Mouse (Mus musculus): ENCODE measurements around the gene Magi1. TPM values are rescaled to one million over a fixed set of nuclear protein-coding genes. Genes with fewer than 3 reads are reported as not detected.

Gene Magi1
- polyA plus RNA-seq, 1 experiment from 2014 or later = 7.0 TPM

- Histone ChIP-seq H3K36me3 (ENCODE audit: insufficient read depth, low read length) (no peaks in the 10 kb centered on the region), H3K27me3 (ENCODE audit: insufficient read depth, low read length) (no peaks in the 10 kb centered on the region), H3K27ac (ENCODE audit: low read length) (no peak overlapping the region), H3K4me1 (ENCODE audit: insufficient read depth, low read length) (peaks cover 29% of the 10 kb centered on the region), H3K4me3 (ENCODE audit: low read length) (no peak overlapping the region), H3K4me2 (replicated peaks; ENCODE audit: low read depth, low read length) (no peak overlapping the region), H3K9ac (replicated peaks; ENCODE audit: low read length) (no peak overlapping the region), H3K9me3 (ENCODE audit: low read length) (no peaks in the 10 kb centered on the region)
- no peak for ATAC-seq (ENCODE audit: low FRiP score, low TSS enrichment)
- 54% methylated on average over 4 of the region's 4 CpGs for WGBS
Observed at GRCm38 (mm10) chr6:94231831-94232230, 51.9 kb downstream of the Magi1 start.

GRCm38 (mm10) chr6:94231367-94231766, 52.4 kb downstream of the Magi1 start:
- H3K9me3 ChIP-seq (ENCODE audit: low read length) = no peaks in the 10 kb centered on the region
- no peak for ATAC-seq (ENCODE audit: low FRiP score, low TSS enrichment)
- H3K27ac ChIP-seq (ENCODE audit: low read length) = no peak overlapping the region; the same call in 1 of the 2 replicates
- no peak overlapping the region for H3K9ac ChIP-seq (replicated peaks; ENCODE audit: low read length)
- H3K4me3 ChIP-seq (ENCODE audit: low read length) = no peak overlapping the region
- peaks cover 30% of the 10 kb centered on the region for H3K4me1 ChIP-seq (ENCODE audit: insufficient read depth, low read length)
- WGBS = 22% methylated on average over 7 of the region's 7 CpGs
- H3K36me3 ChIP-seq (ENCODE audit: insufficient read depth, low read length) = no peaks in the 10 kb centered on the region
- no peak overlapping the region for H3K4me2 ChIP-seq (replicated peaks; ENCODE audit: low read depth, low read length)
- no peaks in the 10 kb centered on the region for H3K27me3 ChIP-seq (ENCODE audit: insufficient read depth, low read length)

- Histone ChIP-seq H3K4me1 (ENCODE audit: insufficient read depth, low read length) (peaks cover 34% of the 10 kb centered on the region), H3K36me3 (ENCODE audit: insufficient read depth, low read length) (no peaks in the 10 kb centered on the region), H3K4me3 (ENCODE audit: low read length) (no peak overlapping the region), H3K27me3 (ENCODE audit: insufficient read depth, low read length) (no peaks in the 10 kb centered on the region), H3K4me2 (replicated peaks; ENCODE audit: low read depth, low read length) (no peak overlapping the region), H3K9me3 (ENCODE audit: low read length) (no peaks in the 10 kb centered on the region), H3K9ac (replicated peaks; ENCODE audit: low read length) (no peak overlapping the region), H3K27ac (ENCODE audit: low read length) (no peak overlapping the region; the same call in 1 of the 2 replicates)
- WGBS = 63% methylated on average over 3 of the region's 3 CpGs
- ATAC-seq (ENCODE audit: low FRiP score, low TSS enrichment) = no peak
Observed at GRCm38 (mm10) chr6:94230918-94231317, 52.8 kb downstream of the Magi1 start.

GRCm38 (mm10) chr6:94230129-94230528, 53.6 kb downstream of the Magi1 start:
- WGBS = 51% methylated on average over 3 of the region's 3 CpGs
- Histone ChIP-seq H3K9ac (replicated peaks; ENCODE audit: low read length) (no peak overlapping the region), H3K27me3 (ENCODE audit: insufficient read depth, low read length) (no peaks in the 10 kb centered on the region), H3K4me3 (ENCODE audit: low read length) (no peak overlapping the region), H3K27ac (ENCODE audit: low read length) (no peak overlapping the region), H3K4me1 (ENCODE audit: insufficient read depth, low read length) (peaks cover 35% of the 10 kb centered on the region), H3K4me2 (replicated peaks; ENCODE audit: low read depth, low read length) (no peak overlapping the region), H3K9me3 (ENCODE audit: low read length) (no peaks in the 10 kb centered on the region), H3K36me3 (ENCODE audit: insufficient read depth, low read length) (no peaks in the 10 kb centered on the region)
- no peak for ATAC-seq (ENCODE audit: low FRiP score, low TSS enrichment)

GRCm38 (mm10) chr6:94226262-94226661, 57.5 kb downstream of the Magi1 start:
- no peak for ATAC-seq (ENCODE audit: low FRiP score, low TSS enrichment)
- Histone ChIP-seq H3K27me3 (ENCODE audit: insufficient read depth, low read length) (no peaks in the 10 kb centered on the region), H3K9ac (replicated peaks; ENCODE audit: low read length) (no peak overlapping the region), H3K4me1 (ENCODE audit: insufficient read depth, low read length) (peaks cover 35% of the 10 kb centered on the region), H3K4me2 (replicated peaks; ENCODE audit: low read depth, low read length) (0 out of 2 replicates have a peak overlapping the region, but pooled peaks have one; percentile 12), H3K9me3 (ENCODE audit: low read length) (no peaks in the 10 kb centered on the region), H3K27ac (ENCODE audit: low read length) (no peak overlapping the region), H3K36me3 (ENCODE audit: insufficient read depth, low read length) (no peaks in the 10 kb centered on the region), H3K4me3 (ENCODE audit: low read length) (no peak overlapping the region)
- 60% methylated on average over 6 of the region's 6 CpGs for WGBS

- H3K9ac ChIP-seq (replicated peaks; ENCODE audit: low read length) = no peak overlapping the region
- peaks cover 31% of the 10 kb centered on the region for H3K4me1 ChIP-seq (ENCODE audit: insufficient read depth, low read length)
- H3K36me3 ChIP-seq (ENCODE audit: insufficient read depth, low read length) = no peaks in the 10 kb centered on the region
- no peak overlapping the region for H3K4me2 ChIP-seq (replicated peaks; ENCODE audit: low read depth, low read length)
- WGBS = 27% methylated on average over 3 of the region's 3 CpGs
- H3K27me3 ChIP-seq (ENCODE audit: insufficient read depth, low read length) = no peaks in the 10 kb centered on the region
- H3K9me3 ChIP-seq (ENCODE audit: low read length) = no peaks in the 10 kb centered on the region
- no peak overlapping the region for H3K27ac ChIP-seq (ENCODE audit: low read length)
- no peak overlapping the region for H3K4me3 ChIP-seq (ENCODE audit: low read length)
- ATAC-seq (ENCODE audit: low FRiP score, low TSS enrichment) = no peak
Observed at GRCm38 (mm10) chr6:94225832-94226231, 57.9 kb downstream of the Magi1 start.

GRCm38 (mm10) chr6:94225091-94225490, 58.6 kb downstream of the Magi1 start:
- Histone ChIP-seq H3K4me2 (replicated peaks; ENCODE audit: low read depth, low read length) (no peak overlapping the region), H3K4me1 (ENCODE audit: insufficient read depth, low read length) (peaks cover 23% of the 10 kb centered on the region), H3K4me3 (ENCODE audit: low read length) (no peak overlapping the region), H3K27me3 (ENCODE audit: insufficient read depth, low read length) (no peaks in the 10 kb centered on the region), H3K36me3 (ENCODE audit: insufficient read depth, low read length) (no peaks in the 10 kb centered on the region), H3K27ac (ENCODE audit: low read length) (no peak overlapping the region), H3K9ac (replicated peaks; ENCODE audit: low read length) (no peak overlapping the region), H3K9me3 (ENCODE audit: low read length) (no peaks in the 10 kb centered on the region)
- WGBS = 70% methylated on average over 6 of the region's 6 CpGs
- no peak for ATAC-seq (ENCODE audit: low FRiP score, low TSS enrichment)

- Histone ChIP-seq H3K9me3 (ENCODE audit: low read length) (no peaks in the 10 kb centered on the region), H3K4me3 (ENCODE audit: low read length) (no peak overlapping the region), H3K4me2 (replicated peaks; ENCODE audit: low read depth, low read length) (no peak overlapping the region), H3K36me3 (ENCODE audit: insufficient read depth, low read length) (no peaks in the 10 kb centered on the region), H3K27ac (ENCODE audit: low read length) (no peak overlapping the region), H3K27me3 (ENCODE audit: insufficient read depth, low read length) (no peaks in the 10 kb centered on the region), H3K9ac (replicated peaks; ENCODE audit: low read length) (no peak overlapping the region), H3K4me1 (ENCODE audit: insufficient read depth, low read length) (peaks cover 19% of the 10 kb centered on the region)
- ATAC-seq (ENCODE audit: low FRiP score, low TSS enrichment) = no peak
- 48% methylated on average over 7 of the region's 7 CpGs for WGBS
Observed at GRCm38 (mm10) chr6:94222253-94222652, 61.5 kb downstream of the Magi1 start.

GRCm38 (mm10) chr6:94221750-94222149, 62.0 kb downstream of the Magi1 start:
- Histone ChIP-seq H3K36me3 (ENCODE audit: insufficient read depth, low read length) (no peaks in the 10 kb centered on the region), H3K27ac (ENCODE audit: low read length) (no peak overlapping the region), H3K4me3 (ENCODE audit: low read length) (no peak overlapping the region), H3K4me2 (replicated peaks; ENCODE audit: low read depth, low read length) (no peak overlapping the region), H3K27me3 (ENCODE audit: insufficient read depth, low read length) (no peaks in the 10 kb centered on the region), H3K9ac (replicated peaks; ENCODE audit: low read length) (no peak overlapping the region), H3K4me1 (ENCODE audit: insufficient read depth, low read length) (peaks cover 19% of the 10 kb centered on the region), H3K9me3 (ENCODE audit: low read length) (no peaks in the 10 kb centered on the region)
- 87% methylated on average over 6 of the region's 6 CpGs for WGBS
- no peak for ATAC-seq (ENCODE audit: low FRiP score, low TSS enrichment)

- Histone ChIP-seq H3K36me3 (ENCODE audit: insufficient read depth, low read length) (no peaks in the 10 kb centered on the region), H3K27me3 (ENCODE audit: insufficient read depth, low read length) (no peaks in the 10 kb centered on the region), H3K4me2 (replicated peaks; ENCODE audit: low read depth, low read length) (no peak overlapping the region), H3K4me1 (ENCODE audit: insufficient read depth, low read length) (peaks cover 7% of the 10 kb centered on the region; the same call in 1 of the 2 replicates), H3K9me3 (ENCODE audit: low read length) (no peaks in the 10 kb centered on the region), H3K4me3 (ENCODE audit: low read length) (no peak overlapping the region), H3K9ac (replicated peaks; ENCODE audit: low read length) (no peak overlapping the region), H3K27ac (ENCODE audit: low read length) (no peak overlapping the region)
- ATAC-seq (ENCODE audit: low FRiP score, low TSS enrichment) = no peak
- 61% methylated on average over 4 of the region's 4 CpGs for WGBS
Observed at GRCm38 (mm10) chr6:94218076-94218475, 65.6 kb downstream of the Magi1 start.

Data from kidney, embryonic 16.5 days (tissue).